Mouse (Mus musculus) C2C12 (cell line): ENCODE data around the gene Rnf26.

Experiments
- CTCF ChIP-seq: IDR thresholded peaks from one replicate; pipeline ENCODE4 v1.5.1; 2011; ENCODE audit not compliant: control insufficient read depth, insufficient read depth, insufficient read length
- MAX ChIP-seq: IDR thresholded peaks from one replicate; pipeline ENCODE4 v1.6.1; 2011; ENCODE audit warnings: mild to moderate bottlenecking, control low read depth

DNA sequence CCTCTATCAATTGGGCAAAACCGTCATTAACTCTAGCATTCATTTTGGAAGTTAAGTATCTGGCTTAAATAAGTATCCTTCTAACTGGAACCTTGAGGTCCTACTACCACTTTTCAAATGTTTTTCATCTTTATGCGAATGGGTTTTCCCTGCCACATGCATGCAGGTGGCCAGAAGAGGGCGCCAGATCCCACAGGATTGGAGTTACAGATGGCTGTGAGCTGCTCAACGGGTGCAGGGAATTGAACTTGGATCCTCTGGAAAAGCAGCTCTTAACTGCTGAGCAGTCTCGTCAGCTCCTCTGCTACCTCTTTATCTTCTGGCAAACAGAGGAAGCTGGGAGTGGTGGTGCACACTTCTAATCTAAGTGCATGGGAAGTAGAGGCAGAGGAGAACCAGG lies 5.7 kb upstream of the Rnf26 start:
- TF ChIP-seq CTCF = peak; percentile 20
- TF ChIP-seq MAX = no peak
